Mouse (Mus musculus) midbrain, embryonic 14.5 days (tissue): ENCODE data around the gene Myo1d. TPM values are rescaled to one million over a fixed set of nuclear protein-coding genes. Genes with fewer than 3 reads are reported as not detected.

ENCODE experiments used
- ATAC-seq: fragments of 200-750 bp; cut with Nextera tagmentation; 2 replicates; pipeline ENCODE4 v1.8.0; 2017; ENCODE audit warnings: moderate number of reproducible peaks, moderate library complexity; ENCODE audit not compliant: low FRiP score, low TSS enrichment
- DNase-seq: peaks from one replicate; pipeline ENCODE4 v3.0.0-alpha.2; 2015
- H3K27ac ChIP-seq: fragments of 300-500 bp; sonication (generic); replicated peaks from 2 replicates; pipeline ENCODE4 v1.5.1; 2014; ENCODE audit warnings: mild to moderate bottlenecking, low read depth, low read length, moderate library complexity
- H3K27me3 ChIP-seq: fragments of 300-500 bp; sonication (generic); 2 replicates; pipeline ENCODE4 v1.6.1; 2014; ENCODE audit warnings: low read length, control low read depth, mixed read lengths; ENCODE audit not compliant: control insufficient read depth, insufficient read depth
- H3K36me3 ChIP-seq: fragments of 300-500 bp; sonication (generic); 2 replicates; pipeline ENCODE4 v1.6.1; 2014; ENCODE audit warnings: low read length, control low read depth; ENCODE audit not compliant: control insufficient read depth, insufficient read depth
- H3K4me1 ChIP-seq: fragments of 300-500 bp; sonication (generic); 2 replicates; pipeline ENCODE4 v1.6.1; 2014; ENCODE audit warnings: mild to moderate bottlenecking, antibody characterized with exemption, low read length, control low read depth; ENCODE audit not compliant: control insufficient read depth, insufficient read depth
- H3K4me2 ChIP-seq: fragments of 300-500 bp; sonication (generic); 2 replicates; pipeline ENCODE4 v1.6.1; 2014; ENCODE audit warnings: mild to moderate bottlenecking, low read length, moderate library complexity
- H3K4me3 ChIP-seq: fragments of 300-500 bp; sonication (generic); replicated peaks from 2 replicates; pipeline ENCODE4 v1.5.1; 2014; ENCODE audit warnings: low read depth, low read length
- H3K9ac ChIP-seq: fragments of 300-500 bp; sonication (generic); replicated peaks from 2 replicates; pipeline ENCODE4 v1.6.1; 2014; ENCODE audit warnings: mild to moderate bottlenecking, low read length, moderate library complexity
- H3K9me3 ChIP-seq: fragments of 300-500 bp; sonication (generic); 2 replicates; pipeline ENCODE4 v1.6.1; 2016; ENCODE audit warnings: low read length, control low read depth, mixed read lengths; ENCODE audit not compliant: control insufficient read depth
- WGBS: fragments of 180-500 bp; shearing (Covaris S2); extraction: QIAGEN DNeasy Blood & Tissue Kit; methylation state at CpG from one replicate; pipeline ENCODE4 v1.1.7; 2014; 5-methylcytosine and 5-hydroxymethylcytosine counted together
- polyA plus RNA-seq: library from polyadenylated mRNA; unstranded; fragments of >200 nt; fragmentation: Nextera tagmentation; extraction: Ambion mirVana; gene quantifications from 2 replicates; pipeline ENCODE4 v1.2.1, GENCODE M21; 2014

The Myo1d gene
- 1.7 and 2.6 TPM in 2 replicates for polyA plus RNA-seq

DNA sequence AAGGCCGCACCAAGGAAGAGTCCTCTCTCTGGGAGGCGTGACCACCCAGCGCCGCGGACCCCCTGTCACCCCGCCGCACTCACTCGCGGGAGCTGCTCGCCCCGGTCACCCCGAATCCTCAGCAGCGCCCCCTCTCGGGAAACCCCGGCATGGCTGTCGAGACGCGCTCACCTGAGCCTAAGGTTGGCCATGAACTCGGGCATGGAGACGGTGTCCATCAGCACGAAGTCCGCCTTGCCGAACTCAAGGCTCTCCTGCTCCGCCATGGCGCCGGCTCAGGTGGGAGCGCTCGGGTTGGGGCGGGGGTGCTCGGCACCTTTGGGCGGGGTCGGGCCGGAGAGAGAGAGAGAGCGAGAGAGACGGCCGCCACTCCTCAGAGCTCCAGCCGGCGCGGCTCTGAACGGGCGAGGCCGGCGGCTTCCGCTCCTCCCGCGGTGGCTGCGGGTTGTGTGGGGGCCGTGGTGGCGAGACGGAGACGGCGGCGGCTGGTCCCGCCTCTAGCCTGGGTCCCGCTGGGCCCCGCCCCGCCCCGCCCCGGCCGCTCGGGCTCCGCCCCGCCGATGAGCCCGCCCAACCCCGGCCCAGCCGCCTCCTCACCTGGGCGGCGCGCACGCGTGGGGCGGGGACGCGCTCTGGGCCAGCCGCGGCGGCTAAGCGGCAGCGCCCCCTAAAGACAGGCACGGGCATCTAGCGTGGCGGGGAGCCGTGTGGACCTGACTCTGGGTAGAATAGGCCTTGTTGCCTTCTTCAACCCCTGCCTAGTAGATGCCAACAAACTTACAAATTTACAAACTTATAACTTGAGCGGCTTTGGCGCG, at the start of gene Myo1d:
Gene Myo1d, minus strand, starts transcription at position 499 of the 818 bp plus-strand sequence.
- WGBS: under 1% methylated on average over 74 of the region's 87 CpGs
- H3K27ac ChIP-seq: 0 out of 2 replicates have a peak within 1 kb of the TSS, but pooled peaks have one; percentile 37
- peak within 1 kb of the TSS; percentile 65 for H3K4me3 ChIP-seq
- peaks cover 5% of the 10 kb centered on the region for H3K27me3 ChIP-seq
- H3K36me3 ChIP-seq: no peaks in the 10 kb centered on the region
- peak; percentile 90 for ATAC-seq
- DNase-seq: peak; percentile 93
- no peaks in the 10 kb centered on the region for H3K9me3 ChIP-seq
- peaks cover 6% of the 10 kb centered on the region for H3K4me1 ChIP-seq
- peak within 1 kb of the TSS; percentile 83 for H3K4me2 ChIP-seq
- H3K9ac ChIP-seq: peak within 1 kb of the TSS; percentile 64

DNA sequence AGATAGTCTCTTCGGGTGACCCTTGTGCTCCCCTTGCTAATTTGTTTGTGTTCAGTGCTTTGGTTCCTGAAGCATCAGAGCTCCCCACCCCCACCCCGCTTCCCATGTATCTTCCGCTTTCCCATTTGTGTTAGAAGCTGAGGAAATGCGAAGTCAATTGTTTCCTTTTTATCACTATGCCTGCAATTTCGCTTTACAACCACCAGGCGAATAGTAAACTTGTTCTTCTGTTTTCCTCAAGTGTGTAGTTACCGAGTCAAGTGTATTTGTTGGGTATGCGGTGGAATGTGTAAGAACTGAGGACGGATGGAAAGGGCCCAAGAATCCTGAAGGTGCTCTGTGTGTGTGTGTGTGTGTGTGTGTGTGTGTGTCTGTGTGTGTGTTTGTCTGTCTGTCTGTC, 42.0 kb upstream of the Myo1d start:
- H3K9me3 ChIP-seq: no peaks in the 10 kb centered on the region
- no peaks in the 10 kb centered on the region for H3K27me3 ChIP-seq
- H3K4me3 ChIP-seq: no peak overlapping the region
- ATAC-seq (no peak), DNase-seq (no peak)
- no peak overlapping the region for H3K4me2 ChIP-seq
- H3K4me1 ChIP-seq: no peaks in the 10 kb centered on the region
- H3K9ac ChIP-seq: no peak overlapping the region
- H3K36me3 ChIP-seq: peaks cover 7% of the 10 kb centered on the region; the same call in 1 of the 2 replicates
- no peak overlapping the region for H3K27ac ChIP-seq
- WGBS: 91% methylated on average over 9 of the region's 9 CpGs

- no peak overlapping the region for H3K4me3 ChIP-seq
- no peak overlapping the region for H3K9ac ChIP-seq
- 50% methylated on average over 14 of the region's 14 CpGs for WGBS
- H3K9me3 ChIP-seq: no peaks in the 10 kb centered on the region
- no peaks in the 10 kb centered on the region for H3K4me1 ChIP-seq
- DNase-seq (peak; percentile 72), ATAC-seq (no peak)
- 0 out of 2 replicates have a peak overlapping the region, but pooled peaks have one; percentile 4 for H3K4me2 ChIP-seq
- no peaks in the 10 kb centered on the region for H3K27me3 ChIP-seq
- H3K36me3 ChIP-seq: peaks cover 7% of the 10 kb centered on the region; the same call in 1 of the 2 replicates
- no peak overlapping the region for H3K27ac ChIP-seq
These were observed 41.5 kb upstream of the Myo1d start for GRCm38 (mm10) chr11:80821296-80821695.

GRCm38 (mm10) chr11:80820085-80820484, 40.3 kb upstream of the Myo1d start:
- DNase-seq: no peak

DNA sequence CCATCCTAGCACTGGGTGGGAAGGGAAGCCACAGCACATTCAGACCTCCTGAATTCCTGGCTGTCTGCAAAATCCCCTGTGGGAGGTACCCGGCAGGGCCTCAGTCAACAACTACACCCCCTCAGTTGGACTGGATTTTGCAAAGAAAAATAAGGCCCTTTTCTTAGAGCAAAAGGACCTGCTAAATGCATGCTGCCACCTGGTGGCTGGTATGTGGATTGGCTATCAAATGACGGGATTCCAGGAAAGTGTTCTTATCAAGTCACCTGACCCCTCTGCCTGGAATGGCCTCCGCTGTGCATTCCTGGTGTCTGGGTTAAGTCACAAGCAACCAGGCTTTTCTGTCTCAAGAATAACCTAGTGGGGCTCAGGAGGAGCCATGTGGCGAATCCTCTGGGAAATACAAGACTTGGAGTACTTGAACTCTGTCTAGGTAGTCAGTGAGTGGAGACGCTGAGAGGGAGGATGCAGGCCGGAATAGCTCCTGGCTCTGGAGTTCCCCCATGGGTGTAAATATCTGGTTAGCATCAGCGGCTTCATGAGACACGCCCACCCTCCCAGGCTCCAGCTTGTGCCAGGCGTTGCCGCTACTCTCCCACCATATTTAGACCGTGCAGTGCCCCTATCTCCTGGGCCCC, 38.4 kb upstream of the Myo1d start:
- Histone ChIP-seq H3K4me3 (no peak overlapping the region), H3K36me3 (peaks cover 12% of the 10 kb centered on the region; the same call in 1 of the 2 replicates), H3K4me2 (no peak overlapping the region), H3K4me1 (no peaks in the 10 kb centered on the region), H3K9ac (no peak overlapping the region), H3K27me3 (no peaks in the 10 kb centered on the region), H3K9me3 (no peaks in the 10 kb centered on the region), H3K27ac (no peak overlapping the region; the same call in 1 of the 2 replicates)
- 55% methylated on average over 11 of the region's 11 CpGs for WGBS
- DNase-seq (peak; percentile 91), ATAC-seq (no peak)

More at GRCm38 (mm10) chr11:80820085-80820484, 40.3 kb upstream of the Myo1d start:
- ATAC-seq: no peak
- no peaks in the 10 kb centered on the region for H3K4me1 ChIP-seq
- H3K27ac ChIP-seq: no peak overlapping the region
- H3K9me3 ChIP-seq: no peaks in the 10 kb centered on the region
- 95% methylated on average over 3 of the region's 3 CpGs for WGBS
- peaks cover 7% of the 10 kb centered on the region; the same call in 1 of the 2 replicates for H3K36me3 ChIP-seq
- H3K4me3 ChIP-seq: no peak overlapping the region
- no peak overlapping the region for H3K9ac ChIP-seq
- H3K27me3 ChIP-seq: no peaks in the 10 kb centered on the region
- H3K4me2 ChIP-seq: no peak overlapping the region

DNA sequence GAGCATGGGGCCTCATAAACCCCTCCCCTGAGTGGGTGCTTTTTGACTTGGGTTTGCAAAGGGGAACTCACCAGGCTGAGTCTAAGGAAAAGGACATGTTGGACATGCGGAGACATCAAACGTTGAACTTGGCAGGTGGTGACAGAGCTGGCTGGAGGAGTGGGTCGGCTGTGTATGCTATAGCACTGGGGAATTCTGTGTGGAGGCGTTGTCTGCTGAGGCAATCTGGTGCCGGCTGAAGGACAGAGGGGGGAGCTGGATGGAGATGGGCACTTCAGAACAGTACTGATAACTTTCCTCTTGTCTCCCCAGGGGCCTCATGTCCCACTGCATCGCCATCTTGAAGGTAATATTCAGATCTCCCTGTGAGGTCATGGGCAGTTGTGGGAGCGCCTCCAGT, 35.5 kb upstream of the Myo1d start:
- peaks cover 8% of the 10 kb centered on the region; the same call in 1 of the 2 replicates for H3K4me1 ChIP-seq
- no peak overlapping the region for H3K9ac ChIP-seq
- no peak for DNase-seq
- no peak overlapping the region for H3K4me2 ChIP-seq
- peaks cover 12% of the 10 kb centered on the region; the same call in 1 of the 2 replicates for H3K36me3 ChIP-seq
- no peak overlapping the region for H3K27ac ChIP-seq
- H3K9me3 ChIP-seq: no peaks in the 10 kb centered on the region
- no peaks in the 10 kb centered on the region for H3K27me3 ChIP-seq
- ATAC-seq: no peak
- H3K4me3 ChIP-seq: no peak overlapping the region
- WGBS: 91% methylated on average over 7 of the region's 7 CpGs

- H3K9ac ChIP-seq: peak overlapping the region; percentile 79; the same call in 1 of the 2 replicates
- peak overlapping the region; percentile 49 for H3K4me3 ChIP-seq
- H3K9me3 ChIP-seq: no peaks in the 10 kb centered on the region
- H3K36me3 ChIP-seq: 0 out of 2 replicates have a peak, but pooled peaks cover 5% of the 10 kb centered on the region
- ATAC-seq (no peak), DNase-seq (no peak)
- peaks cover 15% of the 10 kb centered on the region for H3K4me1 ChIP-seq
- H3K27me3 ChIP-seq: no peaks in the 10 kb centered on the region
- WGBS: 19% methylated on average over 5 of the region's 5 CpGs
- H3K27ac ChIP-seq: no peak overlapping the region
- H3K4me2 ChIP-seq: peak overlapping the region; percentile 92
These were observed 31.3 kb upstream of the Myo1d start for GRCm38 (mm10) chr11:80811156-80811555.

DNA sequence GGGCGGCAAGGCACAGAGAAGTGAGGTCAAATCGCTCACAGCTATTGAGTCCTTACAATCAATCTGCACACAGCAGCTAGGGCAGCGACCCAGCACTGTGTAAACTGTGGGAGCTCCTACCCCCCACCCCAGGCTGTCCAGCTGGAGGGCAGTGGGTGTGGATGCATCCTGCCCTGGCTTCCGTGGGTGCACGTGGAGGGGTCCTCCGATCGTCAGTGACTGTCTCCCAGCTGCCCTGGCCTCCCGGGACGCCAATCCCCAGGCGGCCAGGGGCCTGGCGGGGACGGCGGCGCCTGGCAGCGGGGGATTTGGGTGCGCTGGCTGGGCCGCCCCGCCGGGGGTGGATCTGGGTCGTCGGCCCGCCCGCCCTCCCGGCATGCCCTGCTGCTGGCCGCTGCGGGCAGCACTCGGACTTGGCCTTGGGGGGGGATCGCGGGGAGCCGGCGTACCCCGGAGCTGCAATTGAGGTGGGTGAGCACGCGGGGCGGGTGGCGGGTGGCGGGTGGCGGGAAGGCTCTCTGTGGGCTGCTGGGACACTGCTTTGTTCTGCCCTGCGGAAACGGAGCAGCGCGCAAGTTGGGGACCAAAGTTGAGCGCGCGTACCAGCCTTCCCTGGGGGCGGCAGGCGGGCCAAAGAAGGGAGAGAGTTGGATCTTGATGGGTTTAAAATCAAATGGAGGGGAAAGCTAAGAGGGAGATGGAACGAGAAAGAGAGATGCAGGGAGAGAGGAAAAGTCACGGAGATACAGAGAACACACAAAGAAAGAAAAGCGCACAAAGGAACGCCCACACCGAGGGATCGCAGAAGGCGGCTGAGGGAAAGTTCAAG, 30.4 kb upstream of the Myo1d start, which contains the start of gene Tmem98:
Gene Tmem98, plus strand, starts transcription at position 183 of the 829 bp plus-strand sequence.
- Histone ChIP-seq H3K4me3 (peak within 1 kb of the TSS; percentile 49), H3K36me3 (0 out of 2 replicates have a peak, but pooled peaks cover 5% of the 10 kb centered on the region), H3K9ac (peak within 1 kb of the TSS; percentile 79), H3K4me1 (peaks cover 15% of the 10 kb centered on the region), H3K27me3 (no peaks in the 10 kb centered on the region), H3K4me2 (peak within 1 kb of the TSS; percentile 92), H3K27ac (peak within 1 kb of the TSS; percentile 55; the same call in 1 of the 2 replicates), H3K9me3 (no peaks in the 10 kb centered on the region)
- under 1% methylated on average over 54 of the region's 54 CpGs for WGBS
- DNase-seq: peak; percentile 61
- peak; percentile 58; the same call in 1 of the 2 replicates for ATAC-seq
